Mouse (Mus musculus) layer of hippocampus, postnatal 10 days (tissue): ENCODE data around the gene Ninj2. TPM values are rescaled to one million over a fixed set of nuclear protein-coding genes. Genes with fewer than 3 reads are reported as not detected.

Experiments
- DNase-seq, 2 experiments: peaks; one replicate each; pipeline ENCODE4 v3.0.0; 2021; ENCODE audit warnings: low spot score in 2 of 2
- total RNA-seq, 2 experiments: library from RNA; stranded (reverse); gene quantifications; 2 replicates each; pipeline ENCODE4 v1.2.3; 2021

Ninj2 gene
- total RNA-seq, 2 experiments from 2014 or later, result 0.56 TPM; not detected in 1

DNA sequence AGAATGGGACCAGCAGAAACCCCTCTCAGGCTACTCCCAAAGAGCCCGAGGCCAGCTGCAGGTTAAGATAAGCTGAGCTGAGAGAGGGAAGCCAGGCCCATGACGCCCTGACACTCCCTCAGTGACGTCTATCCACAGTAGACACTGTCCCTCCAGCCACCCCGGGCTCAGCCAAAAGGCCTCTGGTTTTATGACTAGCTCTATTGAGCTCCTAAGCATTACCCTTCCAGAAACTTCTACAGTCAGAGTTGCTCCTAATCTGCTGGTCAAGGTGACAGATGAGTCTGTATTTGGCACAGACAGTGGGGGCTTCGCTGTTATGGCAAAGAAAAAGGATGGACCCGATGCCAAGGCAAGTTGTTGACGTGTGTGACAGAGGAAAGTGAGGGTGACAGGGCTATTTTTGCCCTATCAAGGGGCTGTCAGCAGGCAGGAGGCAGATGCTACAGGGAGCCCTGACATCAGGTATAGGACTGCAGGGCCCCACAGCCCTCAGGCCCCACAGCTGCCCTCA, 81.5 kb downstream of the Ninj2 start:
- no peak for DNase-seq

- DNase-seq, result no peak
Measured at GRCm38 (mm10) chr6:120175650-120176049, 82.5 kb downstream of the Ninj2 start.

- DNase-seq, result no peak
Measured at GRCm38 (mm10) chr6:120179044-120179755, 86.0 kb downstream of the Ninj2 start.

- DNase-seq, result no peak
Measured at GRCm38 (mm10) chr6:120179756-120180206, 86.6 kb downstream of the Ninj2 start.

DNA sequence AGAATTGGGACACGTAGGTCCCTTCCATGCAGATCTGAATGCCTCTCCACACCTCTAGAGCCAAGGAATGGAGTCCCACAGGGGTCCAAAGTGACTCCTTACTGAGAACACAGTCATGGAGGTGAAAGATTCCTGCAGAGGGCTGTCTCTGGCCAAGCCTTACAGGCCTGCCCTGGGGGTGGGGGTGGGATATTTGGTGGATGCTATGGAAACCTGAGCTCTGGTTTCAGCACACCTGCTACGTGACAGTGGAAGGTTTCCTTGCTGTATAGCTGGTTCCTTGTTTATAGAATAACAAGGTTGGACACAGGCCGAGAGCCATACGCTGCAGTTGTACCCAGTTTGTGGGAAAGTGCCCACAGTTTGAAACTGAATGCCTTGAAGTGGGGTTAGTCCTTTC, 87.3 kb downstream of the Ninj2 start:
- no peak for DNase-seq

GRCm38 (mm10) chr6:120182160-120182559, 89.0 kb downstream of the Ninj2 start:
- no peak for DNase-seq

GRCm38 (mm10) chr6:120183771-120184170, 90.6 kb downstream of the Ninj2 start:
- DNase-seq, result no peak

DNA sequence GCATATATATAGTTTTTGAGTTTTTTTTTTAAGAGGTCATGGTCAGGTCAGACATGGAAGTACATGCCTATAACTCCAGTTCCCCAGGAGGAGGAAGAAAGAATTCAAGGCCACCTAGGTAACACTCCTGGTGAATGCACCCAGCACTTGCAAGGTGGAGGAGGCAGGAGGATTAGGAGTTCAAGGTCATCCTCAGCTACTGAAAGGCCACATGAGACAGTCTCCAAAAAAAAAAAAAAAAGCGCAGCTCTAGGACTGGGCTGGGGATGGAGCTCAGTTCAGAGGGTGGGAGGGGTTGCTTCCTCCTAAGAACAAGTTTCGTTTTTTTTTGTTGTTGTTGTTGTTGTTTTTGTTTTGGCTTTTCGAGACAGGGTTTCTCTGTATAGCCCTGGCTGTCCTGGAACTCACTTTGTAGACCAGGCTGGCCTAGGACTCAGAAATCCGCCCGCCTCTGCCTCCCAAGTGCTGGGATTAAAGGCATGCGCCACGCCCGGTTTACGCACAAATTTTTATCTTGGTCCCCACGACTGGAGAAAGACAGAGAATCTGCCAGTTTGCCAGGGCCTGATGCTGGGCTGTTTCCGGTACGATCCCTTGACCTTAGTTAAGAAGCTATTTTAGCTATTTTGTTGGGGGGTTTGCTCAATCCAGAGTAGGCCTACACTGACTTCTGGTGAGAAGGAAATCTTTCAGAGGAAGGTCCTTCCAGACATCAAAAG, 92.0 kb downstream of the Ninj2 start:
- DNase-seq, result no peak

- DNase-seq, result no peak
Measured at GRCm38 (mm10) chr6:120185756-120186155, 92.6 kb downstream of the Ninj2 start.

- DNase-seq, result no peak
Measured at GRCm38 (mm10) chr6:120186594-120186993, 93.4 kb downstream of the Ninj2 start.

- peak in 1 of 2 experiments; percentile 33 for DNase-seq
Measured at GRCm38 (mm10) chr6:120187587-120188176, 94.5 kb downstream of the Ninj2 start.

DNA sequence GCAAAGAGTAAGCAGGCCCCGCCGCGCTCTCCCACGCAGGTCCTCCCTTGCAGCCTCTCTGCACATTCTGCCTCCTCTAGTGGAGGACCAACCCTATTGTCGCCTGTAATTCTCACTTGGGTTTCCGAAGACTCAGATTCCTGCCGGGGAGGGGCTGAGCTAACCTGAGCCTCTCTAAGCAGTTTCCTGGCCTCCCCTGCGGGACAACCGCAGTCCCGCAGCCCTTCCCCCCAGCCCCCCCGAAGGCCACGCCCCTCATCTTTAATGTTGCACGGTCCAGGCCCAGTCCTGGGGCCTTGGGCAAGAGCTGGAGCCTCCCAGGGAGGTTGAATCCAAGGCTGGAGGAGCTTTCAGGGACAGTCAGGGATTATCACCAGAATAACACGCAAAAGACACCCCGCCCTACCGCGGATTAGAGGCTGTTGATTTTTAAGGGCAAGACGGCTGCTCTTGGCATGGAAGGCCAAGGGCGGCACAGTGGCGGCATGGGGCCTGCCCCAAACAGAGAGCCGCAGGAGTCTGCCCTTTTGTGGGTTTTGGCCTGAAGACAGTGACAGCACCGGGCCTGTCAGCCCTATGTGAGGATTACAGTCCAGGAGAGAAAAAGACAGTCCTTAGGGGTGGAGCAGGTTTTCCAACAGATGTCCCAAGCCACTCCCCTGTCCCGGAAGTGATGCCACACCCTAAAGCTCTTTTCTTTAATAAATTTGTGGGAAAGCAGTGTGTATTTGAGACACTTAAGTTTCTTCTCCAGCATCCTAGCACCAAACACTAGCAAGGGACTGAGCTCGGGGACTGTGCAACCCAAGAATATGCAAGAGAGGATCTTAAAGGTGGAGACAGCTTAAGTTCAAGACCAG, 95.5 kb downstream of the Ninj2 start:
- DNase-seq, result no peak

DNA sequence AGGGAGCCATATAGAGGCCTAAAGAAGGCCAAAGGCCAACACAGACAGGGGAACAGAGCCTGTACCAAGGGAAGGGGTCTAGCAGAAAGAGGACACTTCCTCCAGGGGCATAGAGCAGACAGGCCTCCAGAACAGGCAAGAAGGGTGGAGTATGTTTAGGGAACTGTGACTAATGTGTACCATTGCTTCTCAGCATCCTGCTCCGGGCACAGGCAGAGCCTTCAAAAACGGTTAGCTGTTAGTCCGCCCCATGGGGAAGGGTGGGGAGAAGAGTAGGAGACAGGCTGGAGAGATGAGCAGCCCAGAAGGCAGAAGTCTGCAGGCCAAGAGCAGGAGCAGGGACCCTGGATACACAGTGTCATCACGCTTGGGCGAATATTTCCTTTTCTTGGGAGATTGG, 96.1 kb downstream of the Ninj2 start:
- DNase-seq, result no peak

DNA sequence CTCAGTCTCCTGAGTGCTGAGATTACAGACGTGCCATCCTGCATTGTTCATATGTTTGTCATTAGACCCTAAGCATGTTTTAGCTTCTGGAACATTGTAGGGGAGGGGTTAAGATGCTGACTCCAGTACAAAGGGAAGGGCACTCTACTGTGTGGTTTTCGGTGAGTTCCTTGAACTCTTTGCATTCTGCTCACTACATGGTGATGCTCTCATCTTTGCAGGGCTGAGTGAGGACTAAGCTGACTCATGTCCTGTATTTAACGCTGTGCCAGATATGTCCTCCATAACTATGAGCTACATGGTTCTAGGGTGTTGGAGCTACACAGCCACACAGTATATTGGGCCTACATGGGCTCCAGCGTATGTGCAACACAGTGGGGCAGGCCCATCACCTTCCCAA, 97.2 kb downstream of the Ninj2 start:
- no peak for DNase-seq

GRCm38 (mm10) chr6:120190912-120191311, 97.8 kb downstream of the Ninj2 start:
- no peak for DNase-seq

DNA sequence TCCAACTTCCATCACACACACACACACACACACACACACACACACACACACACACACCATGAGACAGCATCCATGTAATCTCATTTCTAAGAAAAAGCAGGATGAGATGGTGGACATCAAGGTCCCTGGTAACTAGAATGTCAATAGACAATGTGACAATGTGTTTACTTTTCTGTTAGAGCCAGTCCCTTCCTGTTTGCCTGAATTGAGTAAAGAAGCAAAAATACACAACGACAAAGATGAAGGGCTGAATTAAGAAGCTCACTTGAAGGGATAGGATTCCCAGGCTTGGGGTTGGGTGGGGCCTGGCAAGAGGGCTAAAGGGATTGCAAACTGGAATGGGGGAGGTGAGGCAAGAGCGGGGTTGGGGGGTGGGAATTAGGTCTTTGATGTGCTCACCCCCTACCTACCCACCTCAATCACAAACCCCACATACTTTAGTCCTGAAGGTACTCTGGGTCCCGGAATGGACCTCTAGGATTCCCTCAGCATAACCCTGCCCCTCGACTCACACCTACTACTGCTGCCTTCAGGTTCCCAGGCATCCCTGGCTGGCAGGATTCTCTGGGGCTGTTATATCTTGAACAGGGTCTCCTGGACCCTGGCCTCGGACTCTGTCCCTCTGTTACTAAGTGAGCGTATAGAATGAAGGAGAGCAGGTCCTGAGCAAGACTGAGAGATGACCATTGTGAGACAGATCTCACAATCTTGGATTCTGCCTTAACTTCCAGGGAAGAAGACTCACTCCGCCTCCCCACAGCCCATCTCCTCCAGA, 98.4 kb downstream of the Ninj2 start:
- DNase-seq, result no peak

DNA sequence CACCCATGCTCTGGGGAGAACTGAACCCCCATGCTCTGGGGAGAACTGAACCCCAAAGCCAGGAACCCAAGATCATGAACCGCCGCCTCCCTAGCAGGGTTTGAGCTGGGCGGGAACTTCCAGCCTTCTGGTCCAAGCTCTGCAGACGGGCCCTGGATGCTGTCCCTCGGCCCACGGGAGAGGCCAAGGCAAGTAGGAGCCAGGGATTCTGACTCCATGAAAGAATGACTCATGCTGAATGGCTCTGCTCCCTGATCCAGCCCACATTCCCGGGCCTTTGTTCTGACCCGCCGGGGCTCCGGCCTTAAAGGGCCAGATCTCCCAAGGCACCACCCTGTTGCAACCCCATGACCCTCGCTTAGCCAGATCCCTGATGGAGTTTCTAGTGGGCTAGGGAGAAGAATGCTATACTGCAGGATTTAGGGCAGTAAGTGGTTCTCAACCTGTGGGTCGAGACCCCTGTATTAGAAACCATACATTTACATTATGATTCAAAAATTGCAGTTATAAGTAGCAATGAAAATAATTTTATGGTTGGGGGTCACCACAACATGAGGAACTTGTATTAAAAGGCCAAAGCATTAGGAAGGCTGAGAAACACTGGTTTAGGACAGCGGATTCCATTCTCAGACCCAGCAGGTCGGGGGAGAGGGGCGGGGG, 99.2 kb downstream of the Ninj2 start:
- peak; percentile 24 to 36 for DNase-seq

GRCm38 (mm10) chr6:120193174-120193573, 100.0 kb downstream of the Ninj2 start:
- DNase-seq, result peak; percentile 84 to 87

DNA sequence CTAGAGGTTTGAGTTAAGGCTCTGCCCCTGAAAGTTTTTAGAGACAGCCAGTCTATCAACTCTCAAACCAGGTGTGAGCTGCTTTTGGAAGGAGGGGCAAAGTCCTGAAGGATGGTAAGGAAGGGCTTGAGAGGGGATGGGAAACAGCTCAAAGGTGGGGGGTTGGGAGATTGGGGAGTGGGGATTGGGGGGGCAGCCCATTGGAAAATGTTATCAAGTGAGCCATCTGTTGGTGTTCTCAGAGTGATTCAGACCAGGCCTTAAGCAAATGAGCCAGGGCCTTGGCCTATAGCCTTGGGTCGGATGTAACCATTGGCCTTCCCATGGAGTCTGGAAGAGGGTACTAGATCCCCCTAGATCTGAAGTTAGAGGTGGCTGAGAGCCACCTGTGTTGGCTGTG, 100.6 kb downstream of the Ninj2 start:
- no peak for DNase-seq

DNA sequence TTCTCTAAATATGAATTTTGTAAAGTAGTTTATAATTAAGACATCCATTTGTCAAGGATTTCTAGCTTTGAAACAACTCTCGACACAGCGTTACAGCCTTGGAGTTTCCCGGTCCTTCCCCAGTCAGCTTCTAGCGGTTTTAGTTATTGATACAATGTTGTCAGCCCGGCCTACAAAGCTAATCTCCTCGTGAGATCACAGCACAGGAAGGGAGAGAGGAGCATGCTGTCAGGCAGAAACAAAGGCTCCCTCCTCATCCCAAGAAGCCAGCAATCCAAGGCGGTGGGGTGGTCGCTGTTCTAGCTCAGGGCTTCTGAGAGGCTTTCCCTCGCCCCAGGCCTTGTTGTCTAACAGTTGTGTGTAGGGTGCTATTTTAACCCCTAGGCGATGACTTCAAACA, 101.2 kb downstream of the Ninj2 start:
- no peak for DNase-seq
